Mouse (Mus musculus) kidney, postnatal 10 days (tissue): ENCODE results near the gene Poln.

Experiments
- DNase-seq: peaks from one replicate; pipeline ENCODE4 v3.0.0; 2021; ENCODE audit warnings: mixed read lengths

Poln gene

GRCm38 (mm10) chr5:34186391-34186790 is 17.1 kb upstream of the Poln start:
- DNase-seq = peak; percentile 18

- peak; percentile 6 for DNase-seq
Observed at GRCm38 (mm10) chr5:34185791-34186190, 16.5 kb upstream of the Poln start.

- peak; percentile 7 for DNase-seq
Observed at GRCm38 (mm10) chr5:34185051-34185580, 15.9 kb upstream of the Poln start.

- DNase-seq = peak; percentile 3
Observed at GRCm38 (mm10) chr5:34183976-34184375, 14.7 kb upstream of the Poln start.

GRCm38 (mm10) chr5:34183156-34183880 is 14.1 kb upstream of the Poln start:
- DNase-seq = peak; percentile 66

GRCm38 (mm10) chr5:34182486-34182885 is 13.2 kb upstream of the Poln start:
- DNase-seq = peak; percentile 71

- DNase-seq = no peak
Observed at GRCm38 (mm10) chr5:34177821-34178220, 8.6 kb upstream of the Poln start.

- DNase-seq = no peak
Observed at GRCm38 (mm10) chr5:34177091-34177490, 7.8 kb upstream of the Poln start.

- no peak for DNase-seq
Observed at GRCm38 (mm10) chr5:34176691-34177090, 7.4 kb upstream of the Poln start.

GRCm38 (mm10) chr5:34175403-34175694 is 6.1 kb upstream of the Poln start:
- DNase-seq = no peak

GRCm38 (mm10) chr5:34174550-34175402 is 5.5 kb upstream of the Poln start:
- no peak for DNase-seq

- no peak for DNase-seq
Observed at GRCm38 (mm10) chr5:34174021-34174420, 4.8 kb upstream of the Poln start.

GRCm38 (mm10) chr5:34170726-34171125 is 1.5 kb upstream of the Poln start:
- peak; percentile 53 for DNase-seq

- no peak for DNase-seq
Observed at GRCm38 (mm10) chr5:34169954-34170353, 706 bp upstream of the Poln start.

- no peak for DNase-seq
Observed at GRCm38 (mm10) chr5:34167857-34168256, 1.4 kb downstream of the Poln start.

GRCm38 (mm10) chr5:34165793-34166192 is 3.5 kb downstream of the Poln start:
- no peak for DNase-seq

GRCm38 (mm10) chr5:34148476-34148875 is 20.8 kb downstream of the Poln start:
- DNase-seq = no peak

GRCm38 (mm10) chr5:34147554-34147953 is 21.7 kb downstream of the Poln start:
- no peak for DNase-seq

GRCm38 (mm10) chr5:34139751-34140150 is 29.5 kb downstream of the Poln start:
- peak; percentile 69 for DNase-seq

- no peak for DNase-seq
Observed at GRCm38 (mm10) chr5:34132731-34133130, 36.5 kb downstream of the Poln start.

- no peak for DNase-seq
Observed at GRCm38 (mm10) chr5:34124131-34124530, 45.1 kb downstream of the Poln start.

GRCm38 (mm10) chr5:34119121-34119856 is 50.0 kb downstream of the Poln start:
- no peak for DNase-seq

- no peak for DNase-seq
Observed at GRCm38 (mm10) chr5:34105681-34106080, 63.6 kb downstream of the Poln start.
